Mouse (Mus musculus): ENCODE measurements around the gene Tmem121. TPM values are rescaled to one million over a fixed set of nuclear protein-coding genes. Genes with fewer than 3 reads are reported as not detected.

Gene Tmem121
- polyA plus RNA-seq, 1 experiment: not detected

- WGBS: 1% methylated on average over 23 of the region's 23 CpGs
- peak overlapping the region; percentile 88 for H3K4me3 ChIP-seq (replicated peaks; ENCODE audit: control insufficient read depth, low read depth, low read length)
- peak overlapping the region; percentile 53 for H3K27ac ChIP-seq (ENCODE audit: control insufficient read depth, insufficient read depth, low read depth, low read length, poor library complexity)
- no peak for TF ChIP-seq CTCF (IDR thresholded peaks at IDR 0.05; ENCODE audit: control insufficient read depth, insufficient read depth, low read length)
- no peak for TF ChIP-seq POLR2A (IDR thresholded peaks at IDR 0.05; ENCODE audit: borderline replicate concordance, control insufficient read depth, low read depth, low read length)
- peaks cover 3% of the 10 kb centered on the region; the same call in 1 of the 2 replicates for H3K4me1 ChIP-seq (ENCODE audit: control insufficient read depth, insufficient read depth, low read length)
Measured at GRCm38 (mm10) chr12:113156540-113156929, 29.2 kb upstream of the Tmem121 start.

GRCm38 (mm10) chr12:113157002-113157401 is 28.7 kb upstream of the Tmem121 start:
- peak overlapping the region; percentile 88 for H3K4me3 ChIP-seq (replicated peaks; ENCODE audit: control insufficient read depth, low read depth, low read length)
- 53% methylated on average over 8 of the region's 8 CpGs for WGBS
- peaks cover 2% of the 10 kb centered on the region; the same call in 1 of the 2 replicates for H3K4me1 ChIP-seq (ENCODE audit: control insufficient read depth, insufficient read depth, low read length)
- TF ChIP-seq POLR2A (IDR thresholded peaks at IDR 0.05; ENCODE audit: borderline replicate concordance, control insufficient read depth, low read depth, low read length) (no peak), CTCF (IDR thresholded peaks at IDR 0.05; ENCODE audit: control insufficient read depth, insufficient read depth, low read length) (no peak)
- H3K27ac ChIP-seq (ENCODE audit: control insufficient read depth, insufficient read depth, low read depth, low read length, poor library complexity): no peak overlapping the region

GRCm38 (mm10) chr12:113157521-113157920 is 28.2 kb upstream of the Tmem121 start:
- H3K4me1 ChIP-seq (ENCODE audit: control insufficient read depth, insufficient read depth, low read length): no peaks in the 10 kb centered on the region; the same call in 1 of the 2 replicates
- TF ChIP-seq POLR2A (IDR thresholded peaks at IDR 0.05; ENCODE audit: borderline replicate concordance, control insufficient read depth, low read depth, low read length): no peak
- TF ChIP-seq CTCF (IDR thresholded peaks at IDR 0.05; ENCODE audit: control insufficient read depth, insufficient read depth, low read length): no peak
- no peak overlapping the region for H3K27ac ChIP-seq (ENCODE audit: control insufficient read depth, insufficient read depth, low read depth, low read length, poor library complexity)
- no peak overlapping the region for H3K4me3 ChIP-seq (replicated peaks; ENCODE audit: control insufficient read depth, low read depth, low read length)
- WGBS: 90% methylated on average over 8 of the region's 8 CpGs

GRCm38 (mm10) chr12:113157971-113158370 is 27.8 kb upstream of the Tmem121 start:
- WGBS: 91% methylated on average over 8 of the region's 8 CpGs

GRCm38 (mm10) chr12:113163561-113164006 is 22.1 kb upstream of the Tmem121 start:
- 61% methylated on average over 11 of the region's 11 CpGs for WGBS
- Histone ChIP-seq H3K27ac (ENCODE audit: control insufficient read depth, insufficient read depth, low read depth, low read length, poor library complexity) (no peak overlapping the region), H3K4me1 (ENCODE audit: control insufficient read depth, insufficient read depth, low read length) (peaks cover 6% of the 10 kb centered on the region), H3K4me3 (replicated peaks; ENCODE audit: control insufficient read depth, low read depth, low read length) (no peak overlapping the region)
- TF ChIP-seq CTCF (IDR thresholded peaks at IDR 0.05; ENCODE audit: control insufficient read depth, insufficient read depth, low read length) (no peak), POLR2A (IDR thresholded peaks at IDR 0.05; ENCODE audit: borderline replicate concordance, control insufficient read depth, low read depth, low read length) (no peak)

More at GRCm38 (mm10) chr12:113157971-113158370, 27.8 kb upstream of the Tmem121 start:
- Histone ChIP-seq H3K4me3 (replicated peaks; ENCODE audit: control insufficient read depth, low read depth, low read length) (no peak overlapping the region), H3K4me1 (ENCODE audit: control insufficient read depth, insufficient read depth, low read length) (no peaks in the 10 kb centered on the region; the same call in 1 of the 2 replicates), H3K27ac (ENCODE audit: control insufficient read depth, insufficient read depth, low read depth, low read length, poor library complexity) (no peak overlapping the region)
- no peak for TF ChIP-seq CTCF (IDR thresholded peaks at IDR 0.05; ENCODE audit: control insufficient read depth, insufficient read depth, low read length)
- TF ChIP-seq POLR2A (IDR thresholded peaks at IDR 0.05; ENCODE audit: borderline replicate concordance, control insufficient read depth, low read depth, low read length): no peak

GRCm38 (mm10) chr12:113168031-113168536 is 17.6 kb upstream of the Tmem121 start:
- WGBS: 6% methylated on average over 9 of the region's 9 CpGs
- TF ChIP-seq POLR2A (IDR thresholded peaks at IDR 0.05; ENCODE audit: borderline replicate concordance, control insufficient read depth, low read depth, low read length) (no peak), CTCF (IDR thresholded peaks at IDR 0.05; ENCODE audit: control insufficient read depth, insufficient read depth, low read length) (no peak)
- Histone ChIP-seq H3K4me1 (ENCODE audit: control insufficient read depth, insufficient read depth, low read length) (peaks cover 6% of the 10 kb centered on the region), H3K27ac (ENCODE audit: control insufficient read depth, insufficient read depth, low read depth, low read length, poor library complexity) (peak overlapping the region; percentile 52), H3K4me3 (replicated peaks; ENCODE audit: control insufficient read depth, low read depth, low read length) (no peak overlapping the region)

GRCm38 (mm10) chr12:113176960-113177725 is 8.6 kb upstream of the Tmem121 start:
- no peak overlapping the region for H3K27ac ChIP-seq (ENCODE audit: control insufficient read depth, insufficient read depth, low read depth, low read length, poor library complexity)
- WGBS: 78% methylated on average over 18 of the region's 18 CpGs

GRCm38 (mm10) chr12:113181020-113181419 is 4.7 kb upstream of the Tmem121 start:
- Histone ChIP-seq H3K27ac (ENCODE audit: control insufficient read depth, insufficient read depth, low read depth, low read length, poor library complexity) (no peak overlapping the region), H3K4me1 (ENCODE audit: control insufficient read depth, insufficient read depth, low read length) (no peaks in the 10 kb centered on the region), H3K4me3 (replicated peaks; ENCODE audit: control insufficient read depth, low read depth, low read length) (no peak overlapping the region)
- no peak for TF ChIP-seq CTCF (IDR thresholded peaks at IDR 0.05; ENCODE audit: control insufficient read depth, insufficient read depth, low read length)
- TF ChIP-seq POLR2A (IDR thresholded peaks at IDR 0.05; ENCODE audit: borderline replicate concordance, control insufficient read depth, low read depth, low read length): no peak
- WGBS: 75% methylated on average over 4 of the region's 4 CpGs

More at GRCm38 (mm10) chr12:113176960-113177725, 8.6 kb upstream of the Tmem121 start:
- TF ChIP-seq CTCF (IDR thresholded peaks at IDR 0.05; ENCODE audit: control insufficient read depth, insufficient read depth, low read length) (no peak), POLR2A (IDR thresholded peaks at IDR 0.05; ENCODE audit: borderline replicate concordance, control insufficient read depth, low read depth, low read length) (no peak)
- Histone ChIP-seq H3K4me3 (replicated peaks; ENCODE audit: control insufficient read depth, low read depth, low read length) (no peak overlapping the region), H3K4me1 (ENCODE audit: control insufficient read depth, insufficient read depth, low read length) (no peaks in the 10 kb centered on the region)
